Mouse (Mus musculus): Measurements from ENCODE around the gene Rtn1.

DNA sequence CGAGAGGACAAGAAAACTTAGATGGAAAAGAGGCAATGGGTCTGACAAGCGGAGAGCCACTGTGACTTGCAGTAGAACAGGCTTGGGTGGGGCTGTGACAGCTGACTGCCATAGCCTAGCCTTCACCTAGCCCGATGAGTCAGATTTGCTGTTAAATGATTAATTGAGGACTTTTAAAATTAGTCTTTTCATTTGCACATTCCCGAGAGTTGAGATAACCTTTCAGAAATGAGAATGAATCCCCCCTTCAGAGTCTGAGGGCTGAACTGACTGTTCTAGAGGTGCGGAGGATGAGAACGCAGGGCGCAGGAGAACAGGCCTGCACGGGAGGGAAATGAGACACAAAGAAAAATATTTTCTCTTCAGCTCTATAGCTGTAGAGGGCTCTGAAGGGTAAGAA lies 107.9 kb downstream of the Rtn1 start:
- TF ChIP-seq POLR2A (IDR thresholded peaks at IDR 0.05; ENCODE audit: low read depth, low read length) (no peak), CTCF (IDR thresholded peaks at IDR 0.05; ENCODE audit: extremely low read depth, insufficient read depth, insufficient read length, insufficient replicate concordance) (no peak)

All from spleen, adult 2 months (tissue).